Mouse (Mus musculus) testis, adult 2 months (tissue): Measurements from ENCODE around the gene Ppp2r3a. TPM values are rescaled to one million over a fixed set of nuclear protein-coding genes. Genes with fewer than 3 reads are reported as not detected.

Experiments
- H3K27ac ChIP-seq: fragments of 200-500 bp; 2 replicates; pipeline ENCODE4 v1.5.1; 2012; ENCODE audit warnings: low read depth, low read length; ENCODE audit not compliant: control insufficient read depth, insufficient read depth
- H3K27me3 ChIP-seq: fragments of 200-500 bp; 2 replicates; pipeline ENCODE4 v1.6.1; 2012; ENCODE audit warnings: mild to moderate bottlenecking, low read length, moderate library complexity; ENCODE audit not compliant: control insufficient read depth, insufficient read depth
- H3K36me3 ChIP-seq: fragments of 200-500 bp; 2 replicates; pipeline ENCODE4 v1.6.1; 2012; ENCODE audit warnings: mild to moderate bottlenecking, low read length; ENCODE audit not compliant: control insufficient read depth, insufficient read depth
- H3K4me1 ChIP-seq: fragments of 200-500 bp; 2 replicates; pipeline ENCODE4 v1.6.1; 2012; ENCODE audit warnings: low read length; ENCODE audit not compliant: control insufficient read depth, insufficient read depth
- H3K4me3 ChIP-seq: fragments of 200-500 bp; 2 replicates; pipeline ENCODE4 v1.5.1; 2012; ENCODE audit warnings: low read depth, mild to moderate bottlenecking, low read length, moderate library complexity, mixed read lengths; ENCODE audit not compliant: control insufficient read depth
- CTCF ChIP-seq: fragments of 200-500 bp; IDR thresholded peaks from 2 replicates; pipeline ENCODE4 v1.5.1; 2012; ENCODE audit warnings: low read depth, mild to moderate bottlenecking, inconsistent platforms, low read length, moderate library complexity; ENCODE audit not compliant: control insufficient read depth, insufficient read depth, insufficient replicate concordance
- POLR2A ChIP-seq: fragments of 200-500 bp; IDR thresholded peaks from 2 replicates; pipeline ENCODE4 v1.6.1; 2012; ENCODE audit warnings: low read depth, mild to moderate bottlenecking, inconsistent platforms, low read length, moderate library complexity; ENCODE audit not compliant: control insufficient read depth
- polyA plus RNA-seq: library from polyadenylated mRNA; depleted of rRNA; stranded (reverse); fragments of >200 nt; gene quantifications from 2 replicates; pipeline ENCODE4 v1.2.3, GENCODE M21; 2012; rRNA removed

Ppp2r3a gene
- polyA plus RNA-seq = 3.0 and 3.5 TPM in 2 replicates

DNA sequence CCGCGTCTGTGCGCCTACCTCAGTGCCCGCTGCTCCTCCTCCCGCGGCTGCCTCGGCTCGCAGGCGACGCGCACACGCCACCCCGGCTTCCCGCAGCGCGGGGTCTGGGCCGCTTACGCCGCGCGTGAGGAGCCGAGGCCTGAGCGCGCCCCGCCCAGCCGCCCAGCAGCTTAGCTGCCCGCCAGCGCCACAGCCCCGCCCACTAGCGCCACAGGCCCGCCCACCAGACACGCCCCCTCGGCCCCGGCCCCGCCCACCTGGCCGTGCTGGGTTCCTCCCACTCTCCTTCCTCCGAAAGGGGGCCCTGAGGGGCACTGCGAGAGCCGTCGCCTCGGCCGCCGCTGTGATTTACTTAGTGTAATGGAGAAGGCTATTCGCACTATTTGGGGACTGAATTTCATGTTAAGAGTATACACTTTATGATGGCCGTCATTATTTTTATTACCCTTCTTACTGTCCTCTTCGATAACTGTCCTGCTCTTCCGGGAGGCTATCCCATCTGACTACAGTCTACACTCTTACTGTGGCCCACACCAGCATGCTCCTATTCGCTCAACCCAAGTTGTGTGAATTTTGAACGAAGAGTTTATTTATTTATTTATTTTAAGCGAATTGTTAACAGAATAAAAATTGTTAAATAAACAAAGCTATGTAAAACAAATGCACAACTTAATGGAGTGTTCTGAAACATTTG is at the start of gene Ppp2r3a:
Ppp2r3a (minus strand) TSS at position 152 of the 694 bp plus-strand sequence.
- peak within 1 kb of the TSS; percentile 94 for H3K27ac ChIP-seq
- peak; percentile 70 for TF ChIP-seq POLR2A
- TF ChIP-seq CTCF = no peak
- H3K36me3 ChIP-seq = no peaks in the 10 kb centered on the region
- H3K4me3 ChIP-seq = peak within 1 kb of the TSS; percentile 94
- no peaks in the 10 kb centered on the region for H3K27me3 ChIP-seq
- H3K4me1 ChIP-seq = peaks cover 3% of the 10 kb centered on the region

DNA sequence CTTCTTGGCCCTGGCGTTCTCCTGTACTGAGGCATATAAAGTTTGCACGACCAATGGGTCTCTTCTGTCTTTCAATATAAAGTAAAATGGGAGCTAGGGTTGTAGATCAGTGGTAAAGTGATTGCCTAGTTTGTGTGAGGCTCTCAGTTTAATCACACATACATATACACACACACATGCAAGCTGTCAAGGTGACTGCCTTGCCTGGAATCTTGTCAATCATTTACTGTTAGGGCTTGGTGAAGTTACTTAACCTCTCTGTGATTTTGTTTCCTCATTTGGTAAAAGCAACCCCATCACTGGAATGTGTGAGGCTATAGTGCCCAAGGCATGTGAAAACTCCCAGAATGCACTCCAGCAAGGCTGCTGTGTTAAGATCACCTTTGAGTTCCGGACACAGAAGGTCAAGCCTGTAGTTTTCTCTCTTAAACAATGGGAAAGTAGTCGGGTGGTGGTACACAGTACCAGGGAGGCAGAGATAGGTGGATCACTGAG is 48.9 kb upstream of the Ppp2r3a start:
- H3K27ac ChIP-seq = no peak overlapping the region
- H3K4me1 ChIP-seq = no peaks in the 10 kb centered on the region
- no peak for TF ChIP-seq POLR2A
- TF ChIP-seq CTCF = no peak
- H3K27me3 ChIP-seq = no peaks in the 10 kb centered on the region
- no peaks in the 10 kb centered on the region for H3K36me3 ChIP-seq
- no peak overlapping the region for H3K4me3 ChIP-seq

DNA sequence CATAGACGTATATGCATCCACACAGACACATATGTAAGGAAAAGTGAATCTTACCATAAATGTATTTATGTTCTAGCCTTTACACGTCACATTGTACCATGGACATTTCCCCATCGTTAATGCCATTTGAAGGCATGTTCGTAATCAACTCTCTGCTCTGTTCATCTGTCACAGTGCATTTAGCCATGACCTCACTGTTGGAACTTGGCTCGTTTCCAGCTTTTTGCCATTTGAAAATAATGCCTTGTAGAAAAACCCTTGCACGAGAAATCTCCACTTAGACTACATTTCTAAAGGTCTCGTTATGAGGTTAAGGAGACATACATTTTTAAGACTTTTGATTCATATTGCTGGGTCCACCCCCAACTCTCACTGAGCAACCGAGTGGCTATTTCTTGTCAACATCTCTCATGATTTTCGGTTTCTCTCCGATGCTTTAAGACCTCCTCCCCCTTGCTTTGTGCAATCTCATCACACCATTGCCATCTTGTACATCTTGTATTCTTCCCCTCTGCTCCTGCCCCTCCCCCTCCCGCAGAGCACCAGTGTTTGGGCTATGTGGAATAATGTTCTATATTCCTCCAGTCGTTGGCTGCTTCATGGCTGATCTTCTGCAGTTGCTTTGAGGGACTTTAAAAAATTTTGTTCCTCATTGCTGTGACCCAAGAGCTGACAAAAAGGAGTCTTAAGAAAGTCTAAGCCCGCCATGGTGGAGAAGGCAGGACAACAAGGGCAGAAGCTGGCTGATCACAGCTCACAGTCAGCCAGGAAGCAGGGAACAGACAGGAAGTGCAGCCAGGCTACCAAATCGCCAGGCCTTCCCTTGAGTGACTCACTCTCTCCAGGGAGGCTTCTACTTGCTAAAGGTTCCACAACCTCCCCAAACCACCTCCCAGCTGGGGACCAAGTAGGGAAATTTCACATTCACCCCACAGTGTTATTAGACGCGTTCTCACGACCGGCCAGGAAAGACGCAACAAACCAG is 40.4 kb upstream of the Ppp2r3a start:
- Histone ChIP-seq H3K4me1 (peaks cover 4% of the 10 kb centered on the region), H3K36me3 (no peaks in the 10 kb centered on the region), H3K27me3 (no peaks in the 10 kb centered on the region), H3K4me3 (no peak overlapping the region), H3K27ac (no peak overlapping the region)
- no peak for TF ChIP-seq CTCF
- TF ChIP-seq POLR2A = no peak

DNA sequence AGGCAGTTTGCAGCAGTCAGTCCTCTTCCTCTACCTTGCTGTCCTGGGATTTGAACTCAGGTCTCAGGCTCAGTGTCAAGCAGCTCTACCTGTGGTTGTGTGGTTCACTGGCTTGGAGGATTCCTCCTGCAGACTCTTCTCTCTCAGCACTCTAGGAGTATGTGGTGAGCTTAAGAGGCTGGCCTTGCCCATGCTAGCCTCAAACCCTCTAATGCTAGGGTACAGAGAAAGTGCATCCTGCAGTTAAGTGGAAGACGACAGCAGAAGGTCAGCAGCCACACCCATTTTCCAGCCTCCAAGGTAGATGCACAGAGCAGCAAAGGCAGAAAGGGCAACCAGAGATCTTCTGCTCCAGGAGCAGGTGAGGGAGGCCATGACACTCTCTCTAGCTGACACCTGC is 39.3 kb upstream of the Ppp2r3a start:
- Histone ChIP-seq H3K27ac (no peak overlapping the region), H3K36me3 (no peaks in the 10 kb centered on the region), H3K27me3 (no peaks in the 10 kb centered on the region), H3K4me3 (no peak overlapping the region), H3K4me1 (peaks cover 4% of the 10 kb centered on the region)
- TF ChIP-seq POLR2A = no peak
- TF ChIP-seq CTCF = no peak

DNA sequence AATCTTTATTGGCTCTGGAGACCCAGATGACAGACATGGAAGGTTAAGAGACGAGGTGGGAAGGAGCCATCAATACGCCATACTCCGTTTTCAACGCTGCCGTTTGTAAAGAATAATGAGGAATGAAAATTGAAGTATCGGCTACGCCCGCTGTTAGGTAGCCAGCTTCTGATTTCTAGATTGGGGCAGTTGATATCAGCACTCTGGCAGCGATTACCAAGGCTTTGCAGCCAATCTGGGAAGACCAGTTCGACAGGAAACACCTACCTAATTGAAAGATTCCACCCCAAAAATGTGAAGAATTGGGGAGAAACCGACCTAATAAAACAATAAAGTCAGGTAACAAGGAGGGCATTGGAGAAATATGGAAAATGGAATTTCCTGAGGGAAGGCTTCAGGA is 38.2 kb upstream of the Ppp2r3a start:
- H3K4me1 ChIP-seq = peaks cover 4% of the 10 kb centered on the region
- H3K4me3 ChIP-seq = no peak overlapping the region
- no peak for TF ChIP-seq CTCF
- no peak for TF ChIP-seq POLR2A
- no peaks in the 10 kb centered on the region for H3K36me3 ChIP-seq
- no peaks in the 10 kb centered on the region for H3K27me3 ChIP-seq
- H3K27ac ChIP-seq = no peak overlapping the region

DNA sequence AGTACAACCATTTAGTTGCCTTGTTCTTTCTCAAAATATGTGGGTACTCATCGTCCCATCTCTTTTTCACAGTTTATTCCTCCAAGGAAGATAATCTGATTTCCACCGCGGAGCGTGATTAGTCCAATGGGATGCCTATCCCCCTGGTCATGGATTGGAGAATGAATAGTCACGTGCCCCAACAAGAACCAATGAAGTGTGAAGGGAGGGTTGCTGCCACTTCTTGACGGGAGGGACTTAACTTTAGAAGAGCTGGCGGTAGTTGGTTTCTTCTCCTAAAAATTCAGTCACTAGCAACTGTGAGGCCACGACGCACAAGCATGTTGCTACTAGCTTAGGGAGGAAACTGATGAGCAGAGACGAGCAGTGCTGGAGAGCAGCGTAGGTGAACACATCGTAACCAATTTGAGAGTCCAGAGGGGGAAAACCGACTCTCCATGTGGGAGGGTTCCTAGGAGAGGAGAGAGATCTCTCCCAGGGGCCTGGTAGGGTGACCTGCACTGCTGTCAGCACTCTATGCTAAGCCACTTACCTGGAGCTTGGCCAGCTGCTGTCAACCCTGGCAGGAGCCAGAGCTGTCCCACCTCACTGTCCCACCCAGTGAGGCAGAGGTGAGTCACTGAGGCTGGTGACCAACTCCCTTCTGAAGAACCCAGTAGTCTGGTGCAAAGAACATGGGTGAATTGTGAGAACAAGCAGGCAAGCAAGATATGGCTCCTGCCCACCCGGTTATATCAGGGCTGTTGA is 37.5 kb upstream of the Ppp2r3a start:
- H3K36me3 ChIP-seq = no peaks in the 10 kb centered on the region
- H3K4me1 ChIP-seq = peaks cover 4% of the 10 kb centered on the region
- H3K4me3 ChIP-seq = peak overlapping the region; percentile 55
- no peak overlapping the region for H3K27ac ChIP-seq
- TF ChIP-seq POLR2A (no peak), CTCF (no peak)
- no peaks in the 10 kb centered on the region for H3K27me3 ChIP-seq
